Mouse (Mus musculus): ENCODE measurements around the gene Capn3.

The Capn3 gene

GRCm38 (mm10) chr2:120481921-120482320 is 26.1 kb downstream of the Capn3 start:
- no peak for DNase-seq (ENCODE audit: low read depth, low spot score)

- DNase-seq (ENCODE audit: low read depth, low spot score) = no peak
Observed at GRCm38 (mm10) chr2:120482506-120483389, 26.9 kb downstream of the Capn3 start.

GRCm38 (mm10) chr2:120484241-120484640 is 28.4 kb downstream of the Capn3 start:
- DNase-seq (ENCODE audit: low read depth, low spot score) = no peak

- no peak for DNase-seq (ENCODE audit: low read depth, low spot score)
Observed at GRCm38 (mm10) chr2:120493254-120493653, 37.4 kb downstream of the Capn3 start.

GRCm38 (mm10) chr2:120496511-120496910 is 40.7 kb downstream of the Capn3 start:
- no peak for DNase-seq (ENCODE audit: low read depth, low spot score)

GRCm38 (mm10) chr2:120499971-120500471 is 44.2 kb downstream of the Capn3 start:
- no peak for DNase-seq (ENCODE audit: low read depth, low spot score)

GRCm38 (mm10) chr2:120501136-120501918 is 45.5 kb downstream of the Capn3 start:
- no peak for DNase-seq (ENCODE audit: low read depth, low spot score)

- DNase-seq (ENCODE audit: low read depth, low spot score) = no peak
Observed at GRCm38 (mm10) chr2:120501931-120502604, 46.2 kb downstream of the Capn3 start.

- DNase-seq (ENCODE audit: low read depth, low spot score) = no peak
Observed at GRCm38 (mm10) chr2:120502605-120502990, 46.8 kb downstream of the Capn3 start.

- DNase-seq (ENCODE audit: low read depth, low spot score) = no peak
Observed at GRCm38 (mm10) chr2:120503094-120503493, 47.3 kb downstream of the Capn3 start.

GRCm38 (mm10) chr2:120503992-120504391 is 48.2 kb downstream of the Capn3 start:
- no peak for DNase-seq (ENCODE audit: low read depth, low spot score)

- no peak for DNase-seq (ENCODE audit: low read depth, low spot score)
Observed at GRCm38 (mm10) chr2:120514181-120514580, 58.4 kb downstream of the Capn3 start.

GRCm38 (mm10) chr2:120518547-120519210 is 62.9 kb downstream of the Capn3 start:
- no peak for DNase-seq (ENCODE audit: low read depth, low spot score)

- no peak for DNase-seq (ENCODE audit: low read depth, low spot score)
Observed at GRCm38 (mm10) chr2:120526771-120527170, 71.0 kb downstream of the Capn3 start.

GRCm38 (mm10) chr2:120529531-120529930 is 73.7 kb downstream of the Capn3 start:
- no peak for DNase-seq (ENCODE audit: low read depth, low spot score)

GRCm38 (mm10) chr2:120531223-120531622 is 75.4 kb downstream of the Capn3 start:
- DNase-seq (ENCODE audit: low read depth, low spot score) = no peak

GRCm38 (mm10) chr2:120539333-120539732 is 83.5 kb downstream of the Capn3 start:
- no peak for DNase-seq (ENCODE audit: low read depth, low spot score)

- no peak for DNase-seq (ENCODE audit: low read depth, low spot score)
Observed at GRCm38 (mm10) chr2:120539778-120540208, 84.0 kb downstream of the Capn3 start.

- DNase-seq (ENCODE audit: low read depth, low spot score) = no peak
Observed at GRCm38 (mm10) chr2:120544732-120545131, 88.9 kb downstream of the Capn3 start.
